Mouse (Mus musculus): ENCODE results near the gene Gchfr.

DNA sequence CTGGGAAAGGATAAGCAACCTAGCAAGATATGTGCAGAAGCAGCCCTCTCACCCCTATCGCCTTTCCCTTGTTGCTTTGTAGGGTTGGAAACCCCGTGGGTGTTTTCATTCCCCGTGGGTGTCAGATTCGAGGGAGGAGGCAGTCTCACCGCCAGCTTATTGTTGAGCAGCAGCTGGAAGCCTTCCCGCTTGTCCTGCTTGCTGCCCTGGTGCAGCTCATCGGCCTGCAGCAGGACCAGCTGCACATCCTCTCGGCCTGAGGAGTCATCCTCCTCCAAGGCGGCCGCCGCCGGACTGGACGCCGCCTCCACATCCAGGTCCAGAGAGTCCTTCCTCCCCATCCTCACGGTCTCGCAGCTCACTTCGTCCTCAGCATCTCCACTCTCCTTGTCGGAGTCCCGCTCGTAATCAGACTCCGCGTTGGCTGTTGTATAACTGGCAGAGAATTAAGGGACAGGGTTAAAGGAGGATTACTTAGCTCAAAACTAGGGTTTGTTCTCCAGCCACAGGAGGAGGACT lies 20.4 kb upstream of the Gchfr start:
- TF ChIP-seq CTCF (IDR thresholded peaks at IDR 0.05; ENCODE audit: borderline replicate concordance, control insufficient read depth, extremely low read depth, insufficient read depth, low read length, poor library complexity) = no peak
- no peak for TF ChIP-seq POLR2A (IDR thresholded peaks at IDR 0.05; ENCODE audit: control insufficient read depth, extremely low read depth, insufficient read depth, low read length, poor library complexity)
